Mouse (Mus musculus) limb, embryonic 15.5 days (tissue): ENCODE results near the gene Tbc1d23. TPM values are rescaled to one million over a fixed set of nuclear protein-coding genes. Genes with fewer than 3 reads are reported as not detected.

ENCODE experiments used
- ATAC-seq: fragments of 200-750 bp; cut with Nextera tagmentation; 2 replicates; pipeline ENCODE4 v1.8.0; 2017; ENCODE audit warnings: low read depth, moderate TSS enrichment; ENCODE audit not compliant: insufficient number of reproducible peaks, low FRiP score, low TSS enrichment
- H3K27ac ChIP-seq: fragments of 300-500 bp; sonication (generic); 2 replicates; pipeline ENCODE4 v1.5.1; 2015; ENCODE audit warnings: moderate library complexity, mild to moderate bottlenecking, inconsistent platforms
- H3K27me3 ChIP-seq: fragments of 300-500 bp; sonication (generic); 2 replicates; pipeline ENCODE4 v1.6.1; 2015; ENCODE audit warnings: inconsistent platforms
- H3K36me3 ChIP-seq: fragments of 300-500 bp; sonication (generic); 2 replicates; pipeline ENCODE4 v1.6.1; 2015; ENCODE audit warnings: inconsistent platforms
- H3K4me1 ChIP-seq: fragments of 300-500 bp; sonication (generic); 2 replicates; pipeline ENCODE4 v1.6.1; 2015; ENCODE audit warnings: inconsistent platforms
- H3K4me2 ChIP-seq: fragments of 300-500 bp; sonication (generic); 2 replicates; pipeline ENCODE4 v1.6.1; 2015; ENCODE audit warnings: mild to moderate bottlenecking, inconsistent platforms
- H3K4me3 ChIP-seq: fragments of 300-500 bp; sonication (generic); 2 replicates; pipeline ENCODE4 v1.5.1; 2015; ENCODE audit warnings: mild to moderate bottlenecking, inconsistent platforms
- H3K9ac ChIP-seq: fragments of 300-500 bp; sonication (generic); 2 replicates; pipeline ENCODE4 v1.6.1; 2015; ENCODE audit warnings: inconsistent platforms
- H3K9me3 ChIP-seq: fragments of 300-500 bp; sonication (generic); 2 replicates; pipeline ENCODE4 v1.6.1; 2016; ENCODE audit warnings: inconsistent platforms
- WGBS: fragments of 180-500 bp; shearing (Covaris S2); methylation state at CpG from one replicate; pipeline ENCODE4 v1.1.7; 2015; 5-methylcytosine and 5-hydroxymethylcytosine counted together
- polyA plus RNA-seq: library from polyadenylated mRNA; unstranded; fragments of >200 nt; fragmentation: Nextera tagmentation; extraction: Ambion mirVana; gene quantifications from 2 replicates; pipeline ENCODE4 v1.2.1, GENCODE M21; 2015

Gene Tbc1d23
- polyA plus RNA-seq, 1 experiment from 2014 or later, result 34.6 TPM

DNA sequence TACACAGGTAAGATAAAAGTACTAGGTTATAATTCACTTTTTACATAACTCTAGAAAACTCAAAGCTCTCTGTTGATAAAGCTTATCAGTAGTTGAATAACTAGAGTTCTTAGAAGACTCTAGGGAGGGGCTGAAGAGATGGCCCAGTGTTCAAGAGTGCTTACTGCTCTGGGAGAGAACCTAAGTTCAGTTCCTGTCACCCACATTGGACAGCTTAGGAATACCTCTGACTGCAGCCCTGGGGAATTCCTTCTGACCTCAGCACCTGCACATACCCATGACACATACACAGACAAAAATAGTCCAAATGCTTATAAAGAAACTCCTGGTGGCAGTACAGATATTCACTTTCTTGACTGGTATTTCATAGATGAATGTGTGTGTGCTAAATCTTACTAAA lies 75.4 kb downstream of the Tbc1d23 start:
- H3K4me3 ChIP-seq, result no peak overlapping the region
- H3K4me1 ChIP-seq, result no peaks in the 10 kb centered on the region
- no peak overlapping the region for H3K27ac ChIP-seq
- no peaks in the 10 kb centered on the region for H3K27me3 ChIP-seq
- H3K36me3 ChIP-seq, result peaks cover 66% of the 10 kb centered on the region
- no peaks in the 10 kb centered on the region for H3K9me3 ChIP-seq
- no peak overlapping the region for H3K4me2 ChIP-seq
- no peak for ATAC-seq
- H3K9ac ChIP-seq, result no peak overlapping the region

DNA sequence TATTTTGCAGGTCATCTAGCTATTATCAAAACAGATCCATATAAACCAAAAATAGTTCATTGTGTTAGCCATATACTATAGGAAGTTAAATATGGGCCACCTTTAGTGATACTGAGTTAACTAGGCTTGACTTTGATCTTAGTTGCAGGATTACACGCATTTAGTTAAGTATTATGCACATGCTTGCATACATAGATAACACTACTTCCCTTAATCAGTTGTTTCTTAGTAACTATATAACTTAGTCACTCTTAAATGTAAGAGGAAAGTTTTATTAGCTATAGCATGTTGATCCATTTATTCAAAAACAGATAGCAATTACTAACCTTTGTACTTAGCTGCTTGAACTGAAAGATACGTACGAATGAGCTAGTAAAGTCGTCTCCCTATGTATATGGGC lies 79.9 kb downstream of the Tbc1d23 start:
- no peak overlapping the region for H3K9ac ChIP-seq
- H3K27ac ChIP-seq, result no peak overlapping the region
- WGBS, result 93% methylated on average over 4 of the region's 4 CpGs
- H3K4me3 ChIP-seq, result no peak overlapping the region
- no peaks in the 10 kb centered on the region for H3K4me1 ChIP-seq
- no peaks in the 10 kb centered on the region for H3K9me3 ChIP-seq
- H3K36me3 ChIP-seq, result peaks cover 53% of the 10 kb centered on the region
- no peaks in the 10 kb centered on the region for H3K27me3 ChIP-seq
- ATAC-seq, result no peak
- H3K4me2 ChIP-seq, result no peak overlapping the region

DNA sequence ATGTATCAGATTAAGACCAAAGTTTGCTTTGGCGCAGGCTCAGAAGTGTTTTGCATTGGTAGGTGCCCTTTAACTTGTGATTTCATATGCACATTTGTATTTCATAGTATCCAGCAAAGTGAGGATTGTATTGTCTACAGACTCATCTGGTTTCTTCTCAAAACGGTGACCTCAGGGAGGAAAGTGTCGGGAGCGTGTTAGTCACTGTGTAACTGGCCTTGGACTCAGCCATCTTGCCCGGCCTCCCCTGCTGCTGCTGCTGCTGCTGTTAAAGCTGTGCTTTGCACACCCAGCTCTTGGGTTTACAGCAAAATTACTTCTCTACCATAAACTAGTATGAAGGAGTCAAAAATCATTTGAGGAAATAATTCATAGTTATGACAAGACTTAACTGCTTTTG lies 86.6 kb downstream of the Tbc1d23 start:
- 90% methylated on average over 5 of the region's 5 CpGs for WGBS
- Histone ChIP-seq H3K27me3 (no peaks in the 10 kb centered on the region), H3K4me1 (no peaks in the 10 kb centered on the region), H3K9me3 (no peaks in the 10 kb centered on the region), H3K27ac (no peak overlapping the region), H3K4me3 (no peak overlapping the region), H3K36me3 (peaks cover 38% of the 10 kb centered on the region), H3K4me2 (no peak overlapping the region), H3K9ac (no peak overlapping the region)
- ATAC-seq, result no peak

DNA sequence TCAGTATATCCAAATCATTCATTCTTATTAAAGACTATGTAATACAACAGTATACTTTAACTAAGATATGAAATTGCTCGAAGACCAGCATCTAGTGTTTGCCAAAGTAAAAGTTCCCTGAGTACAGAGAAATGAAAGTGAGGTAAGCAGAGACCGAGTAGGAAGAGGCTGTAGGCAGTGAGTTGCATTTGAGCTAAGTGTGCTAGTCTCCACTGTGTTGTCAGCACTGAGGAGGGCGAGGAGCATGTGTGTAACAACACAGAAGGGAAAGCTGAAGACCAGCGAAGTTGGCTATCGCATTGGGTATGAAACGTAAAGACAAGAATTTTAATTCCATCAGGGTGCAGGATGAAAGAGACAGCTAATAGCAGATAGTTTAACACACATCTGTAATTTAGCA lies 97.7 kb downstream of the Tbc1d23 start:
- H3K4me1 ChIP-seq, result peaks cover 4% of the 10 kb centered on the region; the same call in 1 of the 2 replicates

DNA sequence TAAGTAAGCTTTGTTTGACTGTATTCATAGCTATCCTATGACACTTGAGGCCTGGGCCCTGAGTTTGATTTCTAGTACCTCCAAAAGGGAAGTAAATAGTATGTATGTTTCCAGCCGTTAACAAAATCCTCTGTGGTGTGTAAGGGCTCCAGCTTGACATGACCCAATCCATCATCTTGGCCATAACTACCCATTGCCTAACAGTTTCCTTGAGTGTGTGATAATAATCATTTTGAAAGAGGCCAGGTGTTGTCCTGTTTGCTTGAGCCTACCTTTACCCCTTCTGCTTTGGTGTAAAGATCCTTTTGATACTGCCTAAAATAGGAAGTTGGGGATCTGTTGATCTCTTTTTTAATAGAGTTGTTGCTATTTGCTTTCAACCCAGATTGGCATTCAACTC lies 99.0 kb downstream of the Tbc1d23 start:
- Histone ChIP-seq H3K9ac (no peak overlapping the region), H3K27me3 (no peaks in the 10 kb centered on the region), H3K4me1 (peaks cover 4% of the 10 kb centered on the region; the same call in 1 of the 2 replicates), H3K9me3 (no peaks in the 10 kb centered on the region), H3K4me2 (no peak overlapping the region), H3K27ac (no peak overlapping the region), H3K36me3 (peaks cover 18% of the 10 kb centered on the region), H3K4me3 (no peak overlapping the region)
- 68% methylated on average over 1 of the region's 1 CpGs for WGBS
- no peak for ATAC-seq

More for the DNA sequence above, 97.7 kb downstream of the Tbc1d23 start:
- no peak overlapping the region for H3K9ac ChIP-seq
- 93% methylated on average over 6 of the region's 6 CpGs for WGBS
- peaks cover 24% of the 10 kb centered on the region for H3K36me3 ChIP-seq
- H3K27me3 ChIP-seq, result no peaks in the 10 kb centered on the region
- H3K4me2 ChIP-seq, result no peak overlapping the region
- no peaks in the 10 kb centered on the region for H3K9me3 ChIP-seq
- H3K27ac ChIP-seq, result no peak overlapping the region
- no peak for ATAC-seq
- no peak overlapping the region for H3K4me3 ChIP-seq

DNA sequence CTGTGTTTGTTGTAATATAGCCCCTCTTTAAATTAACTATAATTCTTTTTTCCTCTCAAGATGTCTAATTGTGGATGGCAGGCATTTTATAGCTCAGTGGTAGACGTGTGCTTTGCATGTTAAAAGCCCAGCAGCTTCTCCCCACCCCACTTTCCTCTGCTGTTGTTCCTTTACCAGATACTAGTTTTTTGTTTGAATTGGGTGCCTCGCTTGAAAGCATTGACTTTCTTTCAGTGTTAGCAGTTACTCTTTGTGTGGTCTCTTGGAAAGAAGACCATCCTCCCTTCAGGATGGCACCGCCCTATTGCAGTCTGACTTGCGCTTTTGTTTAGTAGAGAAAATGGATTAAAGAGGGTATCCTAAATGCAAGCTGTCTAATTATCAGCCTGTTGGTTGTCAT lies 99.8 kb downstream of the Tbc1d23 start:
- Histone ChIP-seq H3K4me3 (no peak overlapping the region), H3K36me3 (peaks cover 14% of the 10 kb centered on the region), H3K9ac (no peak overlapping the region), H3K27me3 (no peaks in the 10 kb centered on the region), H3K27ac (no peak overlapping the region), H3K9me3 (no peaks in the 10 kb centered on the region), H3K4me1 (peaks cover 4% of the 10 kb centered on the region; the same call in 1 of the 2 replicates), H3K4me2 (no peak overlapping the region)
- no peak for ATAC-seq
- 73% methylated on average over 4 of the region's 4 CpGs for WGBS

DNA sequence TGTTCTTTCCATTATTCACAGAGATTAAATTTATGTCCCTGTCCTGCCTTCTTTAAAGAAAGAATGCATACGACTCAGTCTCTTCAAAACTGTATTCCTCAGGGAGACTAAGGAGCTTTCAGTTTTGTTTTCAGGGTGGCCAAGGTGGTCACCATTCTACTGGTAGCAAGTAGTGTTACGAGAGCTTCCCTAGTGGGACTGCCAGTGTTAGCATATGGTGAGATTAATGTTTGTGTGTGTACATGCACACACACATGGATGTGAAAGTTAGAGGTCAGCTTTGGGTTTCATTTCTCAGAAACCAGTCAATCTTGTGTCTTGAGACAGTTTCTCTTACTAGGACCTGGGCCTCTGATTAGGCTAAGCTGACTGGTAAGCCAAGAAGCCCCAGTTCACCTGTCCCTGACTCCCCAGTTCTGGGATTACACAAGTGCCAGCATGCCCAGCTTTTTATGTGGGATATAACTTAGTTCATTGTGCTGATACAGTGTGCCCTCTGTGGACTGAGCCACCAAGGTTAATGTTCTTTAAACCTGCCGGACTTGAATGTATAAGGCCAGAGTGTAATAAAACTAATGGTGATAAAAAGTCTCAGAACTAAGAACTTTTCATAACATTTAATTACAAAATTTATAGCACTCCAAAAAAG lies 100.4 kb downstream of the Tbc1d23 start:
- no peak overlapping the region for H3K27ac ChIP-seq
- peaks cover 8% of the 10 kb centered on the region for H3K36me3 ChIP-seq
- no peak overlapping the region for H3K4me3 ChIP-seq
- H3K4me2 ChIP-seq, result no peak overlapping the region
- peaks cover 4% of the 10 kb centered on the region; the same call in 1 of the 2 replicates for H3K4me1 ChIP-seq
- no peak overlapping the region for H3K9ac ChIP-seq
- ATAC-seq, result no peak
- 65% methylated on average over 3 of the region's 3 CpGs for WGBS
- no peaks in the 10 kb centered on the region for H3K9me3 ChIP-seq
- no peaks in the 10 kb centered on the region for H3K27me3 ChIP-seq

DNA sequence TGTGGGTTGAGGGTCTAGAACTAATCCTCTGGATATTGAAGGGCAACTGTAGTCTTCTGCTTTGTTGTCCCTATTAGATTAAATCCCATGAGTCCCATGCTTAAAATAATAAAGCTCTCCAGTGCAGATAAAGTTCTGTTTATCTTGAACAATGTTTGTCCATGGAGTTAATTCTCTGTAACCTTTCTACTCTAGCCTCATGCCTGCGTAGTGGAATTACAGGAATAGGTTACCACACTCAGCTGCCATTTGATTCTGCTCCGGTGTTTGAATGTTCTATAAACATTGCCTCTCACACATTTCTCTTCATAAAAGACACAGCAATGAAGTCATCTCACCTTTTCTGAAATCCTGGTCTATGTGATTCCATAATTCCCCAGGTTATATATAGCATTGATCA lies 103.5 kb downstream of the Tbc1d23 start:
- no peaks in the 10 kb centered on the region for H3K36me3 ChIP-seq
- ATAC-seq, result no peak
- no peak overlapping the region for H3K27ac ChIP-seq
- no peak overlapping the region for H3K9ac ChIP-seq
- 85% methylated on average over 2 of the region's 2 CpGs for WGBS
- no peaks in the 10 kb centered on the region for H3K9me3 ChIP-seq
- no peak overlapping the region for H3K4me3 ChIP-seq
- peaks cover 15% of the 10 kb centered on the region for H3K4me1 ChIP-seq
- H3K27me3 ChIP-seq, result no peaks in the 10 kb centered on the region
- no peak overlapping the region for H3K4me2 ChIP-seq

DNA sequence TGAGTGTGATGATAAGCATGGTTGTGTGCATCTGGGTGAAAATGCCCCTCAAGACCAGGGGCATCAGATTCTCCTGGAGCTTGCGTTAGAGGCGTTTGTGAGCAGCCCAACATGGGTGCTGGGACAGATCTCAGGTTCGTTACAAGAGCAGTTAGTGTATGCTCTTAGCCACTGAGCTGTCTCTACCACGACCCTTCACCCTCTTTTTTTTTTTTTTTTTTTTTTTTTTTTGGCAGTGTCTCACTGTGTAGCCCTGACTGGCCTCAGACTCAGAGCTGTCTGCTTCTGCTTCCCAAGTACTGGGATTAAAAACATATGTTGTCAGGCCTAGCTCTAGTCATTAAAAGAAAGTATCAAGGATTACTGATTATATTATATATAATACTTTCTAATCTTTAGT lies 105.0 kb downstream of the Tbc1d23 start:
- Histone ChIP-seq H3K9me3 (no peaks in the 10 kb centered on the region), H3K27ac (no peak overlapping the region), H3K27me3 (no peaks in the 10 kb centered on the region), H3K4me3 (no peak overlapping the region), H3K4me1 (peaks cover 18% of the 10 kb centered on the region), H3K9ac (no peak overlapping the region), H3K4me2 (no peak overlapping the region), H3K36me3 (no peaks in the 10 kb centered on the region)
- WGBS, result 45% methylated on average over 4 of the region's 4 CpGs
- no peak for ATAC-seq

DNA sequence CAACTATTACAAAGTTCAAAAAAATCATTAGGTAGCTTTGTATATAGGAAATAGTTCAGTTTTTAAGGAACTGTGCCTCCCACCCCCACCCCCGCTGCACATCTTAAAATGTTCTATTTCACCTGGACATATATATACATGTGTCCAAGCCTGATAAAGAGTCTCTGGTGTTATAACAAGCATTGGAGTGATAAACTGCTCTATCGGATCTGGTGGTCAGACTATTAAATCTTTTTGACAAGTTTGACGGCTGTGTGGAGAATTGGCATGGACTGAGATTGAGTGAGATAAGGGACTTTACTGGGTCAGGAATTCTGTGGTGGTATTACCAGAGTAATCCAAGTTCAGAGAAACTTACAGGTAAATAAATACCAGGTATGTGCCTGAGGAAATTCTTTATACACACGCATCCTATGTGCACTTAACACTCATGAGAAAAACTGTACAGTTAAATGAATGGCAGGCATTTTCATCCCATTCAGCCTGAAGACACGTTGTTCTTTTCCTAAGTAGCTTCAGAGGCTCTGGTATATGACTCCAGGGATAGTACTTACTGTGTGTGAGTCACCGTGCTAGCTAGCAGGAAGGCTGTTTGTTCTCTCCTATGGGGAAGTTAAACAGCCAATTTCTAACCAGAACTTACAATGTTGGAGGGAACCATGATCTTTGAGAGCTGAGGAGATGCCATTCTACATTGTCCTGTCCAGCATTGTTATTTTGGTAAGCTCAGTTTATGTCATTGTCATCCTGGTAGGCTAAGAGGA lies 108.4 kb downstream of the Tbc1d23 start:
- H3K9me3 ChIP-seq, result no peaks in the 10 kb centered on the region
- no peak overlapping the region for H3K9ac ChIP-seq
- H3K27me3 ChIP-seq, result no peaks in the 10 kb centered on the region

DNA sequence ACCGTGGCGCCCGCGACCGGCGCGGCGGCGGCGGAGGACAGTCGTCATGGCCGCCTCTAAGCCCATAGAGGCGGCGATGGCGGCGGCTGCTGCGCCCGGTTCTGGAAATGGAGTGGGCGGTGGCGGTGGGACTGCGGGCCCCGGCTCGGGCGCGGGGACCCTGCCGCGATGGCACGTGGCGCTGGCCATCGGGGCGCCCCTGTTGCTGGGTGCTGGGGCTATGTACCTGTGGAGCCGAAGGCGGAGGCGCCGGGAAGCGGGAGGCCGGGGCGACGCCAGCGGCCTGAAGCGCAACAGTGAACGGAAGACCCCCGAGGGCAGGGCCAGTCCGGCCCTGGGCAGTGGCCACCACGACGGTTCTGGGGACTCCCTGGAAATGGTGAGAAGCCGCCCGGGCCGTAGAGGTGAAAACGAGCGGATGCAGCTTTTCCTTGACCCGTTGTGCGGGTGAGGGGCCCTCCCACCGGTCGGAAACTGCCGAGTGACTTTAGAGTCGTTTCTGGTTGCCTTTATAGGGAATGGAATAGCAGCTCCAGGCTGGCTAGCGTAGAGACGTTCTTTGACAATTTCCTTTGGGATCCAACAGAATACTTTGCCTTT lies 109.4 kb downstream of the Tbc1d23 start:
- WGBS, result under 1% methylated on average over 49 of the region's 59 CpGs
- peak; percentile 9 for ATAC-seq
- Histone ChIP-seq H3K9ac (peak overlapping the region; percentile 99), H3K36me3 (no peaks in the 10 kb centered on the region), H3K4me2 (peak overlapping the region; percentile 68), H3K9me3 (no peaks in the 10 kb centered on the region), H3K4me3 (peak overlapping the region; percentile 100), H3K27me3 (no peaks in the 10 kb centered on the region), H3K27ac (peak overlapping the region; percentile 94), H3K4me1 (peaks cover 14% of the 10 kb centered on the region)

More for the DNA sequence above, 108.4 kb downstream of the Tbc1d23 start:
- WGBS, result 42% methylated on average over 6 of the region's 6 CpGs
- ATAC-seq, result no peak
- Histone ChIP-seq H3K4me2 (peak overlapping the region; percentile 68), H3K4me3 (peak overlapping the region; percentile 100), H3K36me3 (no peaks in the 10 kb centered on the region), H3K4me1 (peaks cover 14% of the 10 kb centered on the region), H3K27ac (no peak overlapping the region)
